Mouse (Mus musculus) CH12.LX (cell line): ENCODE data around the gene Vmn2r70. TPM values are rescaled to one million over a fixed set of nuclear protein-coding genes. Genes with fewer than 3 reads are reported as not detected.

Experiments used
- DNase-seq: peaks from one replicate; pipeline ENCODE4 v3.0.0-alpha.2; 2013; ENCODE audit errors: extremely low read depth
- H3K27ac ChIP-seq: 2 replicates; pipeline ENCODE4 v1.5.1; 2012; ENCODE audit warnings: low read depth, mild to moderate bottlenecking, control low read depth, moderate library complexity; ENCODE audit not compliant: insufficient read depth
- H3K27me3 ChIP-seq: replicated peaks from 2 replicates; pipeline ENCODE3; 2012; ENCODE audit warnings: inconsistent platforms
- H3K36me3 ChIP-seq, 2 experiments: replicated peaks in 1 of 2; 2 replicates each; pipeline versions ENCODE3 to v1.6.1; 2012; ENCODE audit warnings: inconsistent platforms in 1 of 2, low read length in 1 of 2, mild to moderate bottlenecking in 1 of 2, mixed read lengths in 1 of 2, moderate library complexity in 1 of 2; ENCODE audit not compliant: control insufficient read depth in 1 of 2, insufficient read depth in 1 of 2
- H3K4me1 ChIP-seq, 2 experiments: 2 replicates each; pipeline ENCODE4 v1.6.1; 2012; ENCODE audit warnings: inconsistent platforms in 1 of 2, moderate library complexity in 1 of 2; ENCODE audit not compliant: insufficient read depth in 2 of 2, control insufficient read depth in 1 of 2
- H3K4me2 ChIP-seq: 2 replicates; pipeline ENCODE4 v1.6.1; 2012; ENCODE audit warnings: low read depth, mild to moderate bottlenecking, control low read depth; ENCODE audit not compliant: poor library complexity, insufficient read depth, severe bottlenecking
- H3K4me3 ChIP-seq, 3 experiments: fragments of 150-350 bp in 1 of 3; sonication (generic) in 1 of 3; replicated peaks in 1 of 3; 2 replicates each; pipeline versions ENCODE3 to v1.5.1; 2011 to 2012; ENCODE audit warnings: low read depth in 2 of 3, low read length in 2 of 3, mild to moderate bottlenecking in 2 of 3, moderate library complexity in 2 of 3, control low read depth in 1 of 3, improper control_type of control experiment in 1 of 3, inconsistent platforms in 1 of 3, mixed read lengths in 1 of 3; ENCODE audit not compliant: poor library complexity in 1 of 3
- H3K79me2 ChIP-seq: replicated peaks from 2 replicates; pipeline ENCODE4 v1.6.1; 2012; ENCODE audit warnings: mild to moderate bottlenecking, moderate library complexity; ENCODE audit not compliant: control insufficient read depth, poor library complexity, insufficient read depth, severe bottlenecking; ENCODE audit errors: extremely low read depth
- H3K9ac ChIP-seq: 2 replicates; pipeline ENCODE4 v1.6.1; 2012; ENCODE audit warnings: low read depth, mild to moderate bottlenecking, control low read depth, moderate library complexity; ENCODE audit not compliant: insufficient read depth
- H3K9me3 ChIP-seq: replicated peaks from 2 replicates; pipeline ENCODE3; 2012; ENCODE audit warnings: low read length, inconsistent platforms, mixed read lengths
- BHLHE40 ChIP-seq: IDR thresholded peaks from 2 replicates; pipeline ENCODE4 v1.6.1; 2011; ENCODE audit warnings: mild to moderate bottlenecking, low read depth, low read length, improper control_type of control experiment
- CHD1 ChIP-seq: IDR thresholded peaks from 2 replicates; pipeline ENCODE4 v1.6.1; 2012; ENCODE audit warnings: low read depth, low read length, improper control_type of control experiment, inconsistent platforms
- CTCF ChIP-seq, 2 experiments: IDR thresholded peaks in 1 of 2; conservative IDR thresholded peaks in 1 of 2; 2 replicates each; pipeline ENCODE4 v1.5.1; 2011 to 2012; ENCODE audit warnings: low read depth in 2 of 2, low read length in 2 of 2, improper control_type of control experiment in 1 of 2, inconsistent platforms in 1 of 2, mild to moderate bottlenecking in 1 of 2, moderate library complexity in 1 of 2
- E2F4 ChIP-seq: IDR thresholded peaks from 2 replicates; pipeline ENCODE4 v1.6.1; 2011; ENCODE audit warnings: low read depth, low read length, improper control_type of control experiment; ENCODE audit not compliant: insufficient replicate concordance
- ELF1 ChIP-seq: IDR thresholded peaks from 2 replicates; pipeline ENCODE4 v1.6.1; 2014; ENCODE audit warnings: low read depth, mild to moderate bottlenecking, inconsistent platforms, low read length, improper control_type of control experiment
- EP300 ChIP-seq: IDR thresholded peaks from 2 replicates; pipeline ENCODE4 v1.6.1; 2011; ENCODE audit warnings: low read length, improper control_type of control experiment
- ETS1 ChIP-seq: conservative IDR thresholded peaks from 2 replicates; pipeline ENCODE4 v1.6.1; 2012; ENCODE audit warnings: low read depth, mild to moderate bottlenecking, inconsistent platforms, low read length, improper control_type of control experiment, moderate library complexity
- GABPA ChIP-seq: IDR thresholded peaks from 2 replicates; pipeline ENCODE4 v1.6.1; 2012; ENCODE audit warnings: low read depth, low read length, improper control_type of control experiment, inconsistent platforms; ENCODE audit not compliant: insufficient replicate concordance
- IRF4 ChIP-seq: IDR thresholded peaks from 2 replicates; pipeline ENCODE4 v1.6.1; 2014; ENCODE audit warnings: low read depth, mild to moderate bottlenecking, inconsistent platforms, low read length, improper control_type of control experiment
- JUN ChIP-seq: IDR thresholded peaks from 2 replicates; pipeline ENCODE4 v1.6.1; 2011; ENCODE audit warnings: low read depth, mild to moderate bottlenecking, low read length, improper control_type of control experiment, moderate library complexity; ENCODE audit not compliant: insufficient read depth
- JUND ChIP-seq: conservative IDR thresholded peaks from 2 replicates; pipeline ENCODE4 v1.6.1; 2011; ENCODE audit warnings: low read depth, low read length, improper control_type of control experiment
- MAZ ChIP-seq: IDR thresholded peaks from 2 replicates; pipeline ENCODE4 v1.6.1; 2012; ENCODE audit warnings: low read depth, mild to moderate bottlenecking, inconsistent platforms, low read length, improper control_type of control experiment, moderate library complexity
- MEF2A ChIP-seq: IDR thresholded peaks from 2 replicates; pipeline ENCODE4 v1.6.1; 2014; ENCODE audit warnings: low read depth, mild to moderate bottlenecking, inconsistent platforms, low read length, improper control_type of control experiment, borderline replicate concordance
- MXI1 ChIP-seq: IDR thresholded peaks from 2 replicates; pipeline ENCODE4 v1.6.1; 2011; ENCODE audit warnings: mild to moderate bottlenecking, low read depth, low read length, improper control_type of control experiment
- NRF1 ChIP-seq: IDR thresholded peaks from 2 replicates; pipeline ENCODE4 v1.6.1; 2014; ENCODE audit warnings: low read depth, mild to moderate bottlenecking, inconsistent platforms, low read length, improper control_type of control experiment, moderate library complexity
- POLR2A ChIP-seq: IDR thresholded peaks from 2 replicates; pipeline ENCODE4 v1.6.1; 2011; ENCODE audit warnings: low read depth, mild to moderate bottlenecking, improper control_type of control experiment, low read length
- POLR2AphosphoS2 ChIP-seq: IDR thresholded peaks from 2 replicates; pipeline ENCODE4 v1.6.1; 2011; ENCODE audit warnings: low read depth, low read length, improper control_type of control experiment
- RCOR1 ChIP-seq: conservative IDR thresholded peaks from 2 replicates; pipeline ENCODE4 v1.6.1; 2012; ENCODE audit warnings: low read depth, mild to moderate bottlenecking, inconsistent platforms, low read length, improper control_type of control experiment
- SIN3A ChIP-seq: IDR thresholded peaks from 2 replicates; pipeline ENCODE4 v1.6.1; 2012; ENCODE audit warnings: low read length, improper control_type of control experiment, inconsistent platforms
- TBP ChIP-seq: conservative IDR thresholded peaks from 2 replicates; pipeline ENCODE4 v1.6.1; 2011; ENCODE audit warnings: low read depth, low read length, improper control_type of control experiment
- TCF12 ChIP-seq: IDR thresholded peaks from 2 replicates; pipeline ENCODE4 v1.6.1; 2014; ENCODE audit warnings: low read depth, mild to moderate bottlenecking, inconsistent platforms, low read length, improper control_type of control experiment
- ZC3H11A ChIP-seq: IDR thresholded peaks from 2 replicates; pipeline ENCODE4 v1.6.1; 2012; ENCODE audit warnings: low read depth, mild to moderate bottlenecking, inconsistent platforms, low read length, improper control_type of control experiment
- ZKSCAN1 ChIP-seq: IDR thresholded peaks from 2 replicates; pipeline ENCODE4 v1.6.1; 2012; ENCODE audit warnings: low read depth, inconsistent platforms, low read length, improper control_type of control experiment, borderline replicate concordance
- ZMIZ1 ChIP-seq: IDR thresholded peaks from 2 replicates; pipeline ENCODE4 v1.6.1; 2012; ENCODE audit warnings: low read depth, mild to moderate bottlenecking, inconsistent platforms, low read length, improper control_type of control experiment
- ZNF384 ChIP-seq: IDR thresholded peaks from 2 replicates; pipeline ENCODE4 v1.6.1; 2012; ENCODE audit warnings: low read depth, low read length, improper control_type of control experiment, inconsistent platforms
- dilution Hi-C: fragments of 300-500 bp; cut with MboI; formaldehyde crosslinking; loops from 2 replicates; pipeline ENCODE4 v1.14.3; 2020; ENCODE audit warnings: low sequenced_read_pairs; ENCODE audit not compliant: extremely low pct_unique_long_range_greater_than_20kb, extremely low pct_ligation_motif_present
- in situ Hi-C: fragments of 300-500 bp; cut with MboI; formaldehyde crosslinking; loops from 3 replicates; pipeline ENCODE4 v1.14.3; 2019; ENCODE audit warnings: low sequenced_read_pairs, low pct_ligation_motif_present, low pct_unique_long_range_greater_than_20kb, mixed read lengths
- polyA plus RNA-seq: library from polyadenylated mRNA; unstranded; fragments of >175 nt; gene quantifications from 2 replicates; pipeline ENCODE4 v1.2.1, GENCODE M21; 2012; ENCODE audit warnings: low read depth; ENCODE audit not compliant: insufficient read length
- total RNA-seq, 2 experiments: library from RNA; depleted of rRNA; stranded (reverse); fragments of 300-350 nt in 1 of 2; fragments of >200 nt in 1 of 2; gene quantifications; 2 replicates each; pipeline ENCODE4 v1.2.3; 2012 to 2014

Gene Vmn2r70
- total RNA-seq (2012; rRNA removed) (not detected in 2 replicates), total RNA-seq (2014; rRNA removed) (not detected in 2 replicates), polyA plus RNA-seq (not detected in 2 replicates)

- in situ Hi-C loops (no loop called here), dilution Hi-C loops (no loop called here)
- Histone ChIP-seq H3K79me2 (no peaks in the 10 kb centered on the region), H3K9me3 (peaks cover 3% of the 10 kb centered on the region), H3K4me3 (no peak within 1 kb of the TSS), H3K36me3 (no peaks in the 10 kb centered on the region), H3K27ac (no peak within 1 kb of the TSS), H3K4me2 (no peak within 1 kb of the TSS), H3K27me3 (no peaks in the 10 kb centered on the region), H3K4me1 (no peaks in the 10 kb centered on the region), H3K9ac (no peak within 1 kb of the TSS)
- no peak for DNase-seq
- TF ChIP-seq RCOR1 = no peak
- no peak for TF ChIP-seq ETS1
- no peak for TF ChIP-seq TCF12
- no peak for TF ChIP-seq CTCF (conservative IDR thresholded peaks at IDR 0.05 in 1 of 2, IDR thresholded peaks at IDR 0.05 in 1 of 2; ENCODE audit: low read depth in 2 of 2, low read length in 2 of 2)
- TF ChIP-seq ZMIZ1 = no peak
- TF ChIP-seq ZKSCAN1 = no peak
- TF ChIP-seq GABPA = no peak
- no peak for TF ChIP-seq ELF1
- no peak for TF ChIP-seq CHD1
- no peak for TF ChIP-seq EP300
- TF ChIP-seq POLR2A = no peak
- TF ChIP-seq ZC3H11A = no peak
- no peak for TF ChIP-seq NRF1
- no peak for TF ChIP-seq ZNF384
- TF ChIP-seq E2F4 = no peak
- no peak for TF ChIP-seq MEF2A
These were observed at the start of gene Vmn2r70 for GRCm38 (mm10) chr7:85569092-85569491. Gene Vmn2r70, minus strand, starts transcription at chr7:85569192.

GRCm38 (mm10) chr7:85562787-85563186 lies 6.2 kb downstream of the Vmn2r70 start, which contains the start of gene Vmn2r71:
Gene Vmn2r71, plus strand, starts transcription at chr7:85563087.
- Histone ChIP-seq H3K79me2 (no peaks in the 10 kb centered on the region), H3K27me3 (no peaks in the 10 kb centered on the region), H3K9ac (no peak within 1 kb of the TSS), H3K4me3 (no peak within 1 kb of the TSS), H3K36me3 (no peaks in the 10 kb centered on the region), H3K9me3 (peaks cover 2% of the 10 kb centered on the region), H3K4me1 (no peaks in the 10 kb centered on the region), H3K27ac (no peak within 1 kb of the TSS), H3K4me2 (no peak within 1 kb of the TSS)
- dilution Hi-C loops (no loop called here), in situ Hi-C loops (no loop called here)
- TF ChIP-seq TBP (no peak), ZMIZ1 (no peak), JUND (no peak), BHLHE40 (no peak), MAZ (no peak), POLR2AphosphoS2 (no peak), ZC3H11A (no peak), JUN (no peak), MXI1 (no peak), CTCF (conservative IDR thresholded peaks at IDR 0.05 in 1 of 2, IDR thresholded peaks at IDR 0.05 in 1 of 2; ENCODE audit: low read depth in 2 of 2, low read length in 2 of 2) (no peak), SIN3A (no peak), POLR2A (no peak), IRF4 (no peak), ETS1 (no peak)
- no peak for DNase-seq
